Mouse (Mus musculus): ENCODE results near the gene Slc16a3. TPM values are rescaled to one million over a fixed set of nuclear protein-coding genes. Genes with fewer than 3 reads are reported as not detected.
A peak's percentile ranks its signal among the peaks of the same experiment; 100 is the strongest.

The Slc16a3 gene
- polyA plus RNA-seq, 1 experiment: 2.9 TPM

DNA sequence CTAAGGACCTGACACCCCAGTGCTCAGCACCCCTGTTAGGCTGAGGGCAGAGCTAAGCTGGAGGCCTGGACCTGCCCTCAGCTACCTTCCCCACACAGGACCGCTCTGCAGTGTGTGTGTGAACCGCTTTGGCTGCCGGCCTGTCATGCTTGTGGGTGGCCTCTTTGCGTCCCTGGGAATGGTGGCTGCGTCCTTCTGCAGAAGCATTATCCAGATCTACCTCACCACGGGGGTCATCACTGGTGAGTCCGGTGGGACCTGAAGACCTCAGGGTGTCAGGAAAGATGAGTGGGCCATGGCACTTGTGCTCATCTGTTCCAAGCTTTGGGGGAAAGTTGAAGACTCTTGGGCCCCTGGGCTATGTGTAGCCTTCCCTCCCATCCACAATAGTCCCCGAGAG is 7.4 kb downstream of the Slc16a3 start:
- Histone ChIP-seq H3K36me3 (ENCODE audit: control insufficient read depth, insufficient read depth, low read length) (no peaks in the 10 kb centered on the region), H3K4me1 (ENCODE audit: control insufficient read depth, insufficient read depth, low read length) (0 out of 2 replicates have a peak, but pooled peaks cover 2% of the 10 kb centered on the region), H3K4me3 (ENCODE audit: insufficient read depth, low read depth, low read length) (no peak overlapping the region), H3K27ac (ENCODE audit: insufficient read depth, low read depth, low read length) (no peak overlapping the region), H3K27me3 (replicated peaks; ENCODE audit: control insufficient read depth, insufficient read depth, low read length) (no peaks in the 10 kb centered on the region)
- TF ChIP-seq CTCF (conservative IDR thresholded peaks at IDR 0.05; ENCODE audit: insufficient read depth, insufficient read length, low read depth, low read length) (no peak), POLR2A (IDR thresholded peaks at IDR 0.05; ENCODE audit: low read depth, low read length) (no peak)
- WGBS: 97% methylated on average over 8 of the region's 8 CpGs
- no peak for DNase-seq

GRCm38 (mm10) chr11:120957052-120957451 is 8.8 kb downstream of the Slc16a3 start:
- WGBS: 68% methylated on average over 8 of the region's 8 CpGs

DNA sequence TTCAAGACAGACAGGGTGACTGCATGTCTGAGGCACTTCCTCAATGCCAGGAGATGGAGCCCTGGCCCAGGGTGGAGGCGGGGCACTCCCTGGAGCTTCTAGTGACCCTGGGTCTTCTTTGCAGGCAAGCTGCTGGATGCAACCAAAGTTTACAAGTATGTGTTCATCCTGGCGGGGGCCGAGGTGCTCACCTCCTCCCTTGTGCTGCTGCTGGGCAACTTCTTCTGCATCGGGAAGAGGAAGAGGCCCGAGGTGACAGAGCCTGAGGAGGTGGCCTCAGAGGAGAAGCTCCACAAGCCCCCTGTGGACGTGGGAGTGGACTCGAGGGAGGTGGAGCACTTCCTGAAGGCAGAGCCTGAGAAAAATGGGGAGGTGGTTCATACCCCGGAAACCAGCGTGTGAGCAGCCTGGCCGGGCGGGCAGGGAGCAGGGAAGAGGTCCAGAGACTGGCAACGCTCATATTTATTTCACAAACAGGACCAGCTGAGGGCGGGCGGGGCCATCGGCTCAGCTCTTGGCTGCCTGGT is 9.5 kb downstream of the Slc16a3 start:
- H3K36me3 ChIP-seq (ENCODE audit: control insufficient read depth, insufficient read depth, low read length): peaks cover 5% of the 10 kb centered on the region
- peak; percentile 21 for DNase-seq
- TF ChIP-seq CTCF (conservative IDR thresholded peaks at IDR 0.05; ENCODE audit: insufficient read depth, insufficient read length, low read depth, low read length): no peak
- no peak for TF ChIP-seq POLR2A (IDR thresholded peaks at IDR 0.05; ENCODE audit: low read depth, low read length)

More at GRCm38 (mm10) chr11:120957052-120957451, 8.8 kb downstream of the Slc16a3 start:
- Histone ChIP-seq H3K27ac (ENCODE audit: insufficient read depth, low read depth, low read length) (no peak overlapping the region), H3K4me1 (ENCODE audit: control insufficient read depth, insufficient read depth, low read length) (0 out of 2 replicates have a peak, but pooled peaks cover 2% of the 10 kb centered on the region), H3K36me3 (ENCODE audit: control insufficient read depth, insufficient read depth, low read length) (no peaks in the 10 kb centered on the region; the same call in none of the 2 replicates), H3K27me3 (replicated peaks; ENCODE audit: control insufficient read depth, insufficient read depth, low read length) (no peaks in the 10 kb centered on the region), H3K4me3 (ENCODE audit: insufficient read depth, low read depth, low read length) (no peak overlapping the region)
- TF ChIP-seq CTCF (conservative IDR thresholded peaks at IDR 0.05; ENCODE audit: insufficient read depth, insufficient read length, low read depth, low read length) (no peak), POLR2A (IDR thresholded peaks at IDR 0.05; ENCODE audit: low read depth, low read length) (no peak)
- DNase-seq: no peak

DNA sequence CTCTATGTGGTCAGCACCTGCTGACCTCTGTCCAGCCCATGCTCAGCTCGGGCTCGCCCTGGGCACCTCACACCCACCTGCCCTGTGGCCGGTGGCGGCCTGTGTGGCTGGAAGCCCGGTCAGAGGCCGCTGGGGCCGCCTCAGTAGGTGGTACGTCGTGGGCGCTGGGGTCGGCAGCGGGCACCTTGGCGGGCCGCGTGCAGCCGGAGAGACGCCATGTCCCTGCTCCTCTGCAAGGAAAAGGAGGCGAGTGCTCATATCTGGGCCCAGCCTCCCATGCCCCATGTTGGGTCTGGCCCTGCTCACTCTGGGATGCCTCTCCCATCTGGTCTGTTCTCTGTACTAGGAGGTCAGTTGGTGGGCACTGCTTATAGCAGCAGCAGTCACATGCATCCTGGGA is 10.8 kb downstream of the Slc16a3 start:
- H3K4me1 ChIP-seq (ENCODE audit: control insufficient read depth, insufficient read depth, low read length): 0 out of 2 replicates have a peak, but pooled peaks cover 2% of the 10 kb centered on the region
- TF ChIP-seq CTCF (conservative IDR thresholded peaks at IDR 0.05; ENCODE audit: insufficient read depth, insufficient read length, low read depth, low read length) (no peak), POLR2A (IDR thresholded peaks at IDR 0.05; ENCODE audit: low read depth, low read length) (no peak)
- peaks cover 7% of the 10 kb centered on the region for H3K36me3 ChIP-seq (ENCODE audit: control insufficient read depth, insufficient read depth, low read length)
- H3K27ac ChIP-seq (ENCODE audit: insufficient read depth, low read depth, low read length): no peak overlapping the region
- no peaks in the 10 kb centered on the region for H3K27me3 ChIP-seq (replicated peaks; ENCODE audit: control insufficient read depth, insufficient read depth, low read length)
- WGBS: 78% methylated on average over 18 of the region's 18 CpGs
- H3K4me3 ChIP-seq (ENCODE audit: insufficient read depth, low read depth, low read length): no peak overlapping the region
- DNase-seq: no peak

More for the DNA sequence above, 9.5 kb downstream of the Slc16a3 start:
- Histone ChIP-seq H3K4me3 (ENCODE audit: insufficient read depth, low read depth, low read length) (no peak overlapping the region), H3K27me3 (replicated peaks; ENCODE audit: control insufficient read depth, insufficient read depth, low read length) (no peaks in the 10 kb centered on the region), H3K27ac (ENCODE audit: insufficient read depth, low read depth, low read length) (no peak overlapping the region), H3K4me1 (ENCODE audit: control insufficient read depth, insufficient read depth, low read length) (0 out of 2 replicates have a peak, but pooled peaks cover 2% of the 10 kb centered on the region)
- WGBS: 47% methylated on average over 15 of the region's 15 CpGs

DNA sequence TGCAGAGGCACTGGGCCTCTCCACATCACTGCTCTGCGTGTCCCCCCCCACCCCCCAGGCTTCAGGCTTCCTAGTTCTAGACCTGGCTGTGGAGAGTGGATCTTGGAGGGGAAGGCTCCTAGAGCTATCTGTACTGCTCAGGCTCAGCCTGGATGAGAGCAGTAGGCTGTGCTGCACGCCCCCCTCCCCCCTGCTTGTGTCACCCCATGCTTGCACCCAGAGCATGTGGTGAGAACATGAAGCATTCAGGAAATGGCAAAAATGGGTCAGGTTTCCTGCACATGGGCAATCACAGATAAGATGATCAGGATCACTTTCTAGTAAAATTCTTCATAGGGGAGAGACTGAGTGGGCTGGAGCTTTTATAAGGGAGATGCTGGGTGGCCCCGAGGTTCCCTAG is 11.3 kb downstream of the Slc16a3 start:
- TF ChIP-seq CTCF (conservative IDR thresholded peaks at IDR 0.05; ENCODE audit: insufficient read depth, insufficient read length, low read depth, low read length) (no peak), POLR2A (IDR thresholded peaks at IDR 0.05; ENCODE audit: low read depth, low read length) (no peak)
- Histone ChIP-seq H3K27ac (ENCODE audit: insufficient read depth, low read depth, low read length) (no peak overlapping the region), H3K27me3 (replicated peaks; ENCODE audit: control insufficient read depth, insufficient read depth, low read length) (no peaks in the 10 kb centered on the region), H3K36me3 (ENCODE audit: control insufficient read depth, insufficient read depth, low read length) (peaks cover 7% of the 10 kb centered on the region), H3K4me1 (ENCODE audit: control insufficient read depth, insufficient read depth, low read length) (peaks cover 2% of the 10 kb centered on the region; the same call in 1 of the 2 replicates), H3K4me3 (ENCODE audit: insufficient read depth, low read depth, low read length) (no peak overlapping the region)
- 71% methylated on average over 3 of the region's 3 CpGs for WGBS
- no peak for DNase-seq

- no peak for TF ChIP-seq POLR2A (IDR thresholded peaks at IDR 0.05; ENCODE audit: low read depth, low read length)
- TF ChIP-seq CTCF (conservative IDR thresholded peaks at IDR 0.05; ENCODE audit: insufficient read depth, insufficient read length, low read depth, low read length): no peak
- no peak for DNase-seq
- Histone ChIP-seq H3K27ac (ENCODE audit: insufficient read depth, low read depth, low read length) (no peak overlapping the region), H3K36me3 (ENCODE audit: control insufficient read depth, insufficient read depth, low read length) (peaks cover 7% of the 10 kb centered on the region), H3K4me1 (ENCODE audit: control insufficient read depth, insufficient read depth, low read length) (peaks cover 5% of the 10 kb centered on the region; the same call in 1 of the 2 replicates), H3K27me3 (replicated peaks; ENCODE audit: control insufficient read depth, insufficient read depth, low read length) (no peaks in the 10 kb centered on the region), H3K4me3 (ENCODE audit: insufficient read depth, low read depth, low read length) (no peak overlapping the region)
- 44% methylated on average over 1 of the region's 1 CpGs for WGBS
These were observed 12.0 kb downstream of the Slc16a3 start for GRCm38 (mm10) chr11:120960248-120960647.

- Histone ChIP-seq H3K4me1 (ENCODE audit: control insufficient read depth, insufficient read depth, low read length) (peaks cover 5% of the 10 kb centered on the region; the same call in 1 of the 2 replicates), H3K27me3 (replicated peaks; ENCODE audit: control insufficient read depth, insufficient read depth, low read length) (no peaks in the 10 kb centered on the region), H3K4me3 (ENCODE audit: insufficient read depth, low read depth, low read length) (no peak overlapping the region), H3K36me3 (ENCODE audit: control insufficient read depth, insufficient read depth, low read length) (peaks cover 9% of the 10 kb centered on the region), H3K27ac (ENCODE audit: insufficient read depth, low read depth, low read length) (no peak overlapping the region)
- no peak for DNase-seq
- TF ChIP-seq POLR2A (IDR thresholded peaks at IDR 0.05; ENCODE audit: low read depth, low read length): no peak
- no peak for TF ChIP-seq CTCF (conservative IDR thresholded peaks at IDR 0.05; ENCODE audit: insufficient read depth, insufficient read length, low read depth, low read length)
- 81% methylated on average over 7 of the region's 7 CpGs for WGBS
These were observed 13.3 kb downstream of the Slc16a3 start for GRCm38 (mm10) chr11:120961594-120961993.
